Mouse (Mus musculus): ENCODE results near the gene Mcm7. TPM values are rescaled to one million over a fixed set of nuclear protein-coding genes. Genes with fewer than 3 reads are reported as not detected.

Mcm7 gene
- polyA plus RNA-seq (2014; fragmentation: Illumina TruSeq; extraction: RNeasy Lipid Tissue Mini Kit (QIAGEN cat#74804); ENCODE audit: low read depth, low replicate concordance) = 6.4 TPM

GRCm38 (mm10) chr5:138171695-138172491 is at the start of gene Mcm7, which contains the start of gene Ap4m1:
Mcm7 (minus strand) TSS chr5:138172422.
Ap4m1 (plus strand) TSS chr5:138172002.

GRCm38 (mm10) chr5:138193771-138194727 is 21.8 kb upstream of the Mcm7 start, which contains the start of gene Mblac1:
Mblac1 (plus strand) TSS chr5:138194314.

GRCm38 (mm10) chr5:138186950-138187638 is 14.9 kb upstream of the Mcm7 start, which contains the start of the genes Taf6 and Cnpy4:
Taf6 (minus strand) TSS chr5:138187451.
Cnpy4 (plus strand) TSS chr5:138187485.

GRCm38 (mm10) chr5:138160842-138161665 is 11.2 kb downstream of the Mcm7 start, which contains the start of gene Cops6:
Cops6 (plus strand) TSS chr5:138161071.

GRCm38 (mm10) chr5:138155443-138155976 is 16.7 kb downstream of the Mcm7 start, which contains the start of gene Zfp113:
Zfp113 (minus strand) TSS chr5:138155744.

GRCm38 (mm10) chr5:138116255-138117198 is 55.7 kb downstream of the Mcm7 start, which contains the start of gene Zscan21:
Zscan21 (plus strand) TSS chr5:138116903.

Other genes starting within 250 kb of the Mcm7 start
- gene Gjc3, start 209.3 kb downstream of the Mcm7 start, polyA plus RNA-seq (2014; fragmentation: Illumina TruSeq; extraction: RNeasy Lipid Tissue Mini Kit (QIAGEN cat#74804); ENCODE audit: low read depth, low replicate concordance) = 1.0 TPM
- 2,187 TPM for gene Azgp1, start 190.9 kb downstream of the Mcm7 start, polyA plus RNA-seq (2014; fragmentation: Illumina TruSeq; extraction: RNeasy Lipid Tissue Mini Kit (QIAGEN cat#74804); ENCODE audit: low read depth, low replicate concordance)
- gene Smok3a, start 151.2 kb downstream of the Mcm7 start, polyA plus RNA-seq (2014; fragmentation: Illumina TruSeq; extraction: RNeasy Lipid Tissue Mini Kit (QIAGEN cat#74804); ENCODE audit: low read depth, low replicate concordance) = not detected
- gene Smok3b, start 151.0 kb downstream of the Mcm7 start, polyA plus RNA-seq (2014; fragmentation: Illumina TruSeq; extraction: RNeasy Lipid Tissue Mini Kit (QIAGEN cat#74804); ENCODE audit: low read depth, low replicate concordance) = not detected
- gene Smok3c, start 119.2 kb downstream of the Mcm7 start, polyA plus RNA-seq (2014; fragmentation: Illumina TruSeq; extraction: RNeasy Lipid Tissue Mini Kit (QIAGEN cat#74804); ENCODE audit: low read depth, low replicate concordance) = not detected
- 22.7 TPM for gene Zkscan1, start 87.3 kb downstream of the Mcm7 start, polyA plus RNA-seq (2014; fragmentation: Illumina TruSeq; extraction: RNeasy Lipid Tissue Mini Kit (QIAGEN cat#74804); ENCODE audit: low read depth, low replicate concordance)
- gene Zscan21, start 55.5 kb downstream of the Mcm7 start, polyA plus RNA-seq (2014; fragmentation: Illumina TruSeq; extraction: RNeasy Lipid Tissue Mini Kit (QIAGEN cat#74804); ENCODE audit: low read depth, low replicate concordance) = 10.4 TPM
- 6.7 TPM for gene Zfp113, start 16.7 kb downstream of the Mcm7 start, polyA plus RNA-seq (2014; fragmentation: Illumina TruSeq; extraction: RNeasy Lipid Tissue Mini Kit (QIAGEN cat#74804); ENCODE audit: low read depth, low replicate concordance)
- gene Cops6, start 11.4 kb downstream of the Mcm7 start, polyA plus RNA-seq (2014; fragmentation: Illumina TruSeq; extraction: RNeasy Lipid Tissue Mini Kit (QIAGEN cat#74804); ENCODE audit: low read depth, low replicate concordance) = 67.4 TPM
- gene Ap4m1, start 420 bp downstream of the Mcm7 start, polyA plus RNA-seq (2014; fragmentation: Illumina TruSeq; extraction: RNeasy Lipid Tissue Mini Kit (QIAGEN cat#74804); ENCODE audit: low read depth, low replicate concordance) = 2.3 TPM
- gene Taf6, start 15.0 kb upstream of the Mcm7 start, polyA plus RNA-seq (2014; fragmentation: Illumina TruSeq; extraction: RNeasy Lipid Tissue Mini Kit (QIAGEN cat#74804); ENCODE audit: low read depth, low replicate concordance) = 4.8 TPM
- gene Cnpy4, start 15.1 kb upstream of the Mcm7 start, polyA plus RNA-seq (2014; fragmentation: Illumina TruSeq; extraction: RNeasy Lipid Tissue Mini Kit (QIAGEN cat#74804); ENCODE audit: low read depth, low replicate concordance) = 4.6 TPM
- gene Mblac1, start 21.9 kb upstream of the Mcm7 start, polyA plus RNA-seq (2014; fragmentation: Illumina TruSeq; extraction: RNeasy Lipid Tissue Mini Kit (QIAGEN cat#74804); ENCODE audit: low read depth, low replicate concordance) = 0.29 TPM
- not detected for gene Nxpe5, start 53.5 kb upstream of the Mcm7 start, polyA plus RNA-seq (2014; fragmentation: Illumina TruSeq; extraction: RNeasy Lipid Tissue Mini Kit (QIAGEN cat#74804); ENCODE audit: low read depth, low replicate concordance)
- gene Lamtor4, start 83.1 kb upstream of the Mcm7 start, polyA plus RNA-seq (2014; fragmentation: Illumina TruSeq; extraction: RNeasy Lipid Tissue Mini Kit (QIAGEN cat#74804); ENCODE audit: low read depth, low replicate concordance) = 1.3 TPM
- 1.8 TPM for gene BC037034, start 91.6 kb upstream of the Mcm7 start, polyA plus RNA-seq (2014; fragmentation: Illumina TruSeq; extraction: RNeasy Lipid Tissue Mini Kit (QIAGEN cat#74804); ENCODE audit: low read depth, low replicate concordance)
- gene Gal3st4, start 100.4 kb upstream of the Mcm7 start, polyA plus RNA-seq (2014; fragmentation: Illumina TruSeq; extraction: RNeasy Lipid Tissue Mini Kit (QIAGEN cat#74804); ENCODE audit: low read depth, low replicate concordance) = not detected
- gene Gm43720, start 107.5 kb upstream of the Mcm7 start, polyA plus RNA-seq (2014; fragmentation: Illumina TruSeq; extraction: RNeasy Lipid Tissue Mini Kit (QIAGEN cat#74804); ENCODE audit: low read depth, low replicate concordance) = not detected
- 0.13 TPM for gene Gpc2, start 107.6 kb upstream of the Mcm7 start, polyA plus RNA-seq (2014; fragmentation: Illumina TruSeq; extraction: RNeasy Lipid Tissue Mini Kit (QIAGEN cat#74804); ENCODE audit: low read depth, low replicate concordance)
- gene Stag3, start 107.8 kb upstream of the Mcm7 start, polyA plus RNA-seq (2014; fragmentation: Illumina TruSeq; extraction: RNeasy Lipid Tissue Mini Kit (QIAGEN cat#74804); ENCODE audit: low read depth, low replicate concordance) = not detected
- gene Pvrig, start 169.5 kb upstream of the Mcm7 start, polyA plus RNA-seq (2014; fragmentation: Illumina TruSeq; extraction: RNeasy Lipid Tissue Mini Kit (QIAGEN cat#74804); ENCODE audit: low read depth, low replicate concordance) = not detected